Mouse (Mus musculus) T-helper 1 cell (primary cell): ENCODE results near the gene 4931406P16Rik.

Experiments used
- in situ Hi-C: fragments of 300-600 bp; cut with MboI, MseI; formaldehyde crosslinking; loops from one replicate; pipeline ENCODE4 v1.15.1; 2025; ENCODE audit warnings: high pct_unique_total_duplicates

Gene 4931406P16Rik

DNA sequence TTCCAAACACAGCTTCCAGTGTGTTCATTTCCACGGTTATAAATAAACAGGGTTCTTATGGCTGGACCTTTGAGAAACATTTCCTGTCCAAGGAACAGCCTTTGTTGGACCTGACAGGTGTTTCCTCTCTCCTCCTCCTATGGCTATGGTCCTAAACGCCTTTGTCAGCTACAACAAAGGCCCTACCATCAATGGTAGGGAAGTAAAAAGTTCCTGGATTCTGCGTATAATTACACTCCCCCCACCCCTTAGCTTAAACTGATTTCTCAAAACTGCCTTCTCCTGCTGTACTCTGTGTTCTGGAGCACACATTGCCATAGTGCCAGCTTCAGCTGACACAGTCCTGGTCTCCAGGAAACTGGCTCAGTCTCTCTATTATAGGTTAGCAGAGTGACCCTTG lies 58.2 kb downstream of the 4931406P16Rik start:
- in situ Hi-C loops, result loop anchor here (10.0 kb wide), 1 partner anchor 420 kb away; no protein-coding TSS in a partner anchor

DNA sequence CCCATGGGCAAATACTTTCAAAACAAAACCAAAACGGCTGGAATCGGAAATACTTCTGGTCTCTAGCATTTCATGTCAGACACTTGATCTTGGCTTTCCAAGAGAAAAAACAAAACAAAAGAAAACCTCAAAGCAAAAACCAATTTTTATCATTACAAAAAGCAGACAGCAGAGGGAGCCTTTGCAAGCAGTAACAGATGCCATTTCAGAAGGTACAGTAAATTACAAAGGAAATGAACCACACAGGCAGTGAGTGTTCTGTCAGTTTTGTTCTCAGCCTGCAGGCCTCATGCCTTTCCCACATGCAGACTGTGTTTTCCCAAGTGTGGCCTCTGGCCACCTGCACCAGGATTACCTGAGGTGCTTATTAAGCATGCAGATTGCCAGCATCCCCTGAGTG lies 61.3 kb downstream of the 4931406P16Rik start:
- in situ Hi-C loops, result loop anchor here (5.0 to 10.0 kb wide), 2 partner anchors 90 to 423 kb away; no protein-coding TSS in a partner anchor

DNA sequence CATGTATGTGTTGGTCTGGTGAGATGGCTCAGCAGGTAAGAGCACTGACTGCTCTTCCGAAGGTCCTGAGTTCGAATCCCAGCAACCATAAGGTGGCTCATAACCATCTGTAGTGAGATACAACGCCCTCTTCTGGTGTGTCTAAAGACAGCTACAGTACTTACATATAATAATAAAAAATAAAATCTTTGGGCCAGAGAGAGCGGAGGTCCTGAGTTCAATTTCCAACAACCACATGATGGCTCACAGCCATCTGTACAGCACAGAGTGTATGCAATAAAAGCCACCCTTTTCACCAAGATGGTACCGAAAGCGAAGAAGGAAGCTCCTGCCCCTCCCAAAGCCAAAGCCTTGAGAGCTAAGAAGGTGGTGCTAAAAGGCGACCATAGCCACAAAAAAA lies 62.6 kb downstream of the 4931406P16Rik start, which contains the start of gene Gm6096:
TSS of gene Gm6096 (plus strand) at position 301 of the 400 bp plus-strand sequence.
- in situ Hi-C loops, result loop anchor here (5.0 to 10.0 kb wide), 2 partner anchors 92 to 424 kb away; no protein-coding TSS in a partner anchor

DNA sequence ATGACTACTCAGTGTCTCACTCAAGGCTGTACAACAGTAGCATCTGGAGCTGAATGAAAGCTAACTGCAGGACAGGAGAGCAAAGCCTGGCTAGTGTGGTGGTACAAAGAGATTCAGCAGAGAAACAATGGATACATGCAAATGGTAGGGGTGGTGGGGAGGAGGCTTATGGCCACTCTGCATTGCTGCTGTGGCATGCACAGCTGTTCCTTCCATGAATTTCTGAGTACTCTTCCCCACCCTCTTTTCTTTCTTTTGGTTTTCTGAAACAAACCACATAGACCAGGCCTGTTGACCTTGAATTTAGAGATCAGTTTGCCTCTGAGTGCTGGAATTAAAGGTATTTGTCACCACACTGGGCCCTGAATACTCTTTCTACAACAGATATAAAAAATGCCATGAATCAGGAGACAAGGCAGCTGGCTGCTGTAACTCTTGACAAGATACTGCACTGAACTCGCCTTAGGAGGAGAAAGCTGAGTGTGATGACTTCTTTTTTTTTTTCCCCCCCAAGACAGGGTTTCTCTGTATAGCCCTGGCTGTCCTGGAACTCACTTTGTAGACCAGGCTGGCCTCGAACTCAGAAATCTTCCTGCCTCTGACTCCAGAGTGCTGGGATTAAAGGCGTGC lies 66.4 kb downstream of the 4931406P16Rik start:
- in situ Hi-C loops, result no loop called here

DNA sequence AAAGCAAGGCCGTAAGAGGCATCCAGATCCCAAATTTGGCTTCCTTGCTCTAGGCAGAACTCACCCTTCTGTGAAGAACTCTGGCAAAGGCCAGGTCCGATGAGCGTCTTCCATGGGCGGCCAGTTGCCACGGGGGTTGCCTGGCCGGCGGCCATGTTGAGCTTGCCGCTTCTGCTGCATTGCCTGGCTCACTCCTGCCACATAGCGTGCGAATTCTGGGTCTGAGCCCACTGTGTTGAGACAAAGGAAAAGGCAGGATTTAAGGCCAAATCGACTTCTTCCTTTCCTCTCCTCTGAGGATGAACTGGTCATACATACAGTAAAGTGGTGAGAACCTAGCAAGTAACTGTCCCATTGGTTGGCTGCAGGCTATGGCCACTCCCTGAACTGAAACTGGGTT lies 71.2 kb downstream of the 4931406P16Rik start:
- in situ Hi-C loops, result no loop called here

DNA sequence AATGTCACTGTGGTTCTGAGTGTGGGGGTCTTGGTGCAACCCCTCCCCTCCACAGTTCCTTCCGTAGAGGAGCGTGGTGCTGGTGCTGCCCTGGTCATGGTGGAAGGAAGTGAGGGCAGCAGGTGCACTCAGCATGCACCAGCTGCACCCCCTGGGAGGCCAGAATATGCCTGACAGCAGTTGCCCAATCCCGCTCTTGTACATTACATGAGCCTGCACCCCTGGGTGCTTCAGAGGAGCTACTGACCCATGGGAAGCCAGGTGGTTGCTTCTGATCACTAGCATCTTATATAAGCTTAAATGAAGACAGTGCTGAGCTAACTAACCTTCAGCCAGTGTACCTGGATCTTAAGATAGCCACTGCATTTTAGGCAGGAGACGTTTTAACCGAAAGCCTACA lies 75.3 kb downstream of the 4931406P16Rik start:
- in situ Hi-C loops, result no loop called here

DNA sequence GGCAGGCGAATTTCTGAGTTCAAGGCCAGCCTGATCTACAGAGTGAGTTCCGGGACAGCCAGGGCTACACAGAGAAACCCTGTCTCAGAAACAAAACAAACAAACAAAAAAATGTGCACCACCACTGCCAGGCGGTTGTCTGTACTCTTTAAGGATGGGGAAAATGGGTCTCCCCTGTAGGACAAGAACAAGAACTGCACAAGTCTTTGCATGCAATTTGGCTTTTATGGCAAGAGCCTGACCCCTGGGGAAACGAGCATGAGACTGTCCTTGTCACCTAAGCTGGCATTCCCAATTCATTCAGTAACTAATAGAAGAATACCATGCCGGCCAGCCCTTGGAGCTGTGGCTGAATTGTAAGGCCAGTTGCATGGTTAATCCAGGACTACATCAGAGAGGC lies 77.7 kb downstream of the 4931406P16Rik start:
- in situ Hi-C loops, result no loop called here

DNA sequence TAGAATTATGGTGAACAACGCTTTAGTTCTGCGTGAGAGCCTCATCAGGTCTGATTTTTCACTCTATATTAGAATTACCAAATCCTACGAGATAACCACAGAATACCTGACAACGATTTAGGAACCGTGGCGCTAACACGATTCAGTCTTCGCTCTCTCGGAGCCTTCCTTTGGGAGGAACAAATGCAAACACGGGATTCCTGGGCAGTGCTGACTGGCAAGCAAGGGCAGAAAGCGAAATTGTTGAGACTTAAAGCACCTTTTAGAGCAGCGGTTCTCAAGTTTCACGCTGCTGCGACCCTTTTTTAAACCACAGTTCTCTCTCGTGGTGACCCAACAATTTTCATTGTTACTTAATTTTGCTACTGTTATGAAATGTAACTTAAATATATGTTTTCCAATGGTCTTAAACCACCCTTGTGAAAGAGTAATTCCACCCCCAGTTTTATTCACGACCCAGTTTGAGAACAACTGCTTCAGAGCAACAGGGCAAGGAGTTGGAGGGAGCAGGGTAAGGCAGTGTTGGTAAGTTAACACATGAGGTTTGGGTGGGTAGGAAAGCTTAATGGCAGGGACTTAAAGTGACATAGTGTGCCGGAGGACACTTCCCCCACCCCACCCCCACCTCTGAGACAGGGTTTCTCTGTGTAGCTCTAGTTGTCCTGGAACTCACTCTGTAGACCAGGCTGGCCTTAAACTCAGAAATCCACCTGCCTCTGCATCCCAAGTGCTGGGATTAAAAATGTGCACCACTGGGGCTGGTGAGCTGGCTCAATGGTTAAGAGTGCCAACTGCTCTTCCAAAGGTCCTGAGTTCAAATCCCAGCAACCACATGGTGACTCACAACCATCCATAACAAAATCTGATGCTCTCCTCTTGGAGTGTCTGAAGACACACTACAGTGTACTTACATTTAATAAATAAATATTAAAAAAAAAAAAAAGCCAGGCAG lies 78.5 kb downstream of the 4931406P16Rik start:
- in situ Hi-C loops, result no loop called here

DNA sequence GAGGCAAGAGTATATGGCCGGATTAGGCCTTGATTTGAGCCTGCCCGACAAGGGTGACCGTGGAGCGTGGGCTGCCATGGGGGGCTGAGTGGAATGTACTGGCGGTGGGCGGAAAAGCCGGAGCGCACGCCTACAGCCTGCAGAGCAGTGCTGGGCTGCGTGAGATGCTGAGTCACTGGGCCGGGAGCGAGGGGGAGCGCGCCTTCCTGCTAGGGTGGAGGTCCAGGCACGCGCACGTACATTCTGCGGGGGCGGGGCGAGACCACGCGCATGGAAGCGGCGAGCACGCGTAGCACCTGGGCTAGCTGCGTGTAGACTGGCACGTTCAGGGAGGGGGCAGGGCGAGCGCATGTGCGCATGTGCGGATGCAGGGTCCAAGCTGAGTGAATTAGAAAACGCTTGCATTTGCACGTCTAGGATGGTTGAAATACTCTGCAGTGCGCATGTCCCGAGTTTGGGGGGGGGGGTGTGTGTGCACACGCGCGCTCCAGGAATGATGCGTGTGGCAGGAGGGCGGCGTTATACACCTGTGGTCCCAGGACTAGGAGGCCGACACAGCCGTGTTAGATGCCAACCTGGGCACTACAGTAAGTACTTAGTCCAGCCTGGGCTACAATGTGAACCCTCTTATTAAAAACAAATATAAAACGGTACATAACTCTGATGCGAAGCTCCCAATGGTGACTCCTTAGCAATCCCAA lies 79.3 kb downstream of the 4931406P16Rik start:
- in situ Hi-C loops, result no loop called here

DNA sequence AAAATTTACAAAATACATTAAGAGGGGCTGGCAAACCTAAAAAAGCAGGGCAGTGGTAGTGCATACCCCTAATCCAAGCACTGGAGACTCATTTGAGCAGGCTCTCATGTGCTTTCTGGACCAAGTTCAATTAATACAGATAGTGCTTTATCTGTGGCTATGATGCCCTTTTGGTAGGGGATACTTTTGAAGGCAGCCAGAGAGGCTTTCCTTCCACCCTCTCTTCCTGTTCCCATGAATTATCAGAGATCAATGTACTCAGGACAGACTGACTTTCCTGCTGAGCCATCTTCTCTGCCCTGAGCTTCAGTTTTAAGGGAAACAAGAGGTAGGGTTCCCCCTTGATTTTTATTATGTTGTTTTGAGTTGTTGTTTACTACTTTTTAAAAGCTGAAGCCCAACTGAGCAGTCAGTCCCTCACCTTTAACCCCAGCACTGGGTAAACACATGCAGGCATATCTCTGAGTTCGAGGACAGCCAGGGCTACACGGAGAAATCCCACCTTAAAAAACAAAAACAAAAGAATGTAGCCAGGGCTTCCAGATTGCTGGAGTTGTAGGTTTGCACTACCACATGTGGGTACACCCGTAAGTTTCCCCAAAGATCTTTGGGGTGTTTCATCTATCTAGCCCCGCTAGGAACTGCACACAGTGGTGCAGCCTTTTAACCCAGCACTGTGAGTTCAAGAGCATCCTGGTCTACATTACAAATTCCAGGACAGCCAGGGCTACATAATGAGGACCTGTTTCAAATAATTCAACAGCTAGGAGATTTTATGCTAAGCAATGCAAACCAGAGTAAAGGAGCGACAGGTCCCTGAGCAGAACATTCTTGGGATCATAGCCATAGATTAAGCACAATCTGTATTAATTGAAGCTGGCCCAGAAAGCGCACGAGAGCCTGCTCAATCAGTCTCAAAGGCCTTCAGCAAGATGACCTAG lies 80.3 kb downstream of the 4931406P16Rik start:
- in situ Hi-C loops, result no loop called here

DNA sequence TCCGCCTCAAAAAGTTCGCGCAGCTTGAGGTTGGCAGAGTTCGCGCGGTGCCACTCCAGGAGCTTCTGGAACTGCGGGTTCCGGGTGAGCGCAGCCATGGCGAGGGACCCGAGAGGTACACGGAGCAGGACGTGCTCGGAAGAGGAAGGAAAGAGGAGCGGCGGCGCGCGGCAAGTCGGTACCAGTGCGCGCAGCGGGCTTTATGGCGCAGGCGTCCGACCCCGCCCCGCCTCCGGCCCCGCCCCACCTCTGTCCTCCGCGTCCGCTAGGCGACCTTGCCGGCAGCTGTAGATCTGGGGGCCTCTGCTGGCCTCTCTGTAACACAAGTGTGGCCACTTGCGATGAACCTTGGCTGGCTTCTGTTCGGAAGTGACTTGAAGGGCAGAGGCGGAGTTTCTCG lies 83.2 kb downstream of the 4931406P16Rik start, which contains the start of gene Gpi1:
TSS of gene Gpi1 (minus strand) at position 221 of the 400 bp plus-strand sequence.
- in situ Hi-C loops, result no loop called here

DNA sequence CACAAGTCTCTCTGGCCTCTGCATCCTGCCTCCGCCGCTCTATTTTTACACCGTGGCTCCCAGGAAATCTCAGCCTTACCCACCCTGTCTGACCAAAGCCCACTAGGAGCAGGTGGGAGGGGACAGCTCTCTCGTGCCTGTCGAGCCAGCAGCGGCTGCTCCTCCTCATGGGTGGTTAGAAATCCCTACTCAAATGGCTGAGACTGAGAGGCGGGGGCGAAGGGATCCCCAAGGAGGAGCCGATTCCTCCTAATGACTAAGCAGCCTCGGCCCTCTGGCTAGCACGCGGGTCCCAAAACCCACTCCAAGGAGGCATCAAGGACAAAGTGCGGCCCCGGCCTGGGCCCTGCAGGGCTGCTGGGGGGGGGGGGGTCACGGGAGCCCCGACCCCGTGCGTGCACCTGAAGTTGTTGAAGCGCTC lies 83.7 kb downstream of the 4931406P16Rik start:
- in situ Hi-C loops, result loop anchor here (5.0 kb wide), 1 partner anchor 93 kb away; no protein-coding TSS in a partner anchor

DNA sequence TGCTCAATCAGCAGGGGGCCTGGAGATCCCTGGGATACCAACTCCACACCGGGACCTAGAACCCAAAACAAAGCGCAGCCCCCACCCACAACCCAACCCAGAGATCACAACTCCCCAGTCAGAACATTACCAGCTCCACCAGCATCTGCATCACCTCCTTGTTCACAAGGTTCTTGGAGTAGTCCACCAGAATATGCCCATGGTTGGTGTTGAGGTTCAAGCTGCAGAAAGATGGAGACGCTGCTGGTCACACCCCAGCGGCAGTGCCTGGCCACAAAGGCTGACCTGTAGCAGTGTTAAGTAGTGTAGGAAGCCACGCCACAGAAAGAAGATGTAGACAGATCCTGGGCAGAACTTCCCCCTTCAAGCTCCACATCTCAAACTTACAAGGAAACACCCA lies 84.2 kb downstream of the 4931406P16Rik start:
- in situ Hi-C loops, result loop anchor here (5.0 kb wide), 1 partner anchor 93 kb away; no protein-coding TSS in a partner anchor

DNA sequence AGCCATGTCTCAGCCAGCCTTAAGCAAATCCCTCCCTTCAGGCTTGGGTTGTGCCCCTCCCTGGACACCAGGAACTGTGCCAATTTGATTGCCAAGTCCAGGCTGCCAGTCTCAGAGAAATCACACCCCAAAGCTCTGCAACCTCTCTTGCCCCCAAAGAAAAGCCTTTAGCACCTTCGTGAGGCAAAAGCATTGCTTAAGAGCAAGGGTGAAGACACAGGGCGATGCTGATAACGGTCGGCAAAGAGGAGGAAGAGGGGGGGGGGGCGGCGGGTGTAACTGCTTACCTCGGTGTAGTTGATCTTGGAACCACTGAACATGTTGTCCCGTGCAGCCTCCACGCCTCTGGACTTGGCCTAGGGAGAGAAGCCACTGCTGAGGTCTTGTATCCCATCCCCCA lies 84.7 kb downstream of the 4931406P16Rik start:
- in situ Hi-C loops, result loop anchor here (5.0 kb wide), 1 partner anchor 94 kb away; no protein-coding TSS in a partner anchor

DNA sequence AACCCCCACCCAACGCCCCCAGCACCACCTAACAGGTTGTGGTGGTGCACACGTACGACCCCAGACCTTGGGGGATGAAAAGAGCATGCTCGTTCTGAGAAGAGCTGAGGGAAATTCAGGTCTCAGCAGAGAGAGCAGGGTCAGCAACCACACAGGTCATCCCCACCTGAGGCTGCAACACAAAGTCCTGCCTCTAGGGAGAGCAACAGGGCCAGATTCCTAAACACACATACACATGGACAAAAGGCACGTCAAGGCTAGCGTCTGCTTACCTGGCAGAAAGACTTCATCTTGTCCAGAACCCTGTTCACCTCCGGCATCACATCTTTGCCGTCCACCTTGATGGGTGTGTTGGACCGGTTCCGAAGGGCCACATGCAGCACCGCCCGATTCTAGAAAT lies 86.5 kb downstream of the 4931406P16Rik start:
- in situ Hi-C loops, result loop anchor here (5.0 kb wide), 1 partner anchor 95 kb away; no protein-coding TSS in a partner anchor

DNA sequence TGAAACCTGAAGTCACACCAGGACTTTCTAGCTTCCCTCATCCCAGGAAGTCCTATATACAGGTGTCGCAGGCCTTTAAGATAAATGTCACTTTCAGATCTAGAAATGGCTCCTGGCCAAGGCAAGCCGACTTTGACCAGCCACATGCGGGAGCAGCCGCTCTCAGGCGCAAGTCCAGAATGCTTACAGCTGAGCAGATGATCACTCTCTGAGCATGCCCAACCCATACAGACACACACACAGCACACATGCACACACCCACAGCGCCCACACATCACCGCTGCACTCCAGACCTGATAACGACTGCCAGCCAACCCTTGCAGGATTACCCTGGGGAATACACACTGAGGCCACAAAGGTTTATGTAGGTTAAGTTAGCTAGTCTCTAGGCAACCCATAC lies 87.3 kb downstream of the 4931406P16Rik start:
- in situ Hi-C loops, result loop anchor here (5.0 kb wide), 1 partner anchor 96 kb away; no protein-coding TSS in a partner anchor

DNA sequence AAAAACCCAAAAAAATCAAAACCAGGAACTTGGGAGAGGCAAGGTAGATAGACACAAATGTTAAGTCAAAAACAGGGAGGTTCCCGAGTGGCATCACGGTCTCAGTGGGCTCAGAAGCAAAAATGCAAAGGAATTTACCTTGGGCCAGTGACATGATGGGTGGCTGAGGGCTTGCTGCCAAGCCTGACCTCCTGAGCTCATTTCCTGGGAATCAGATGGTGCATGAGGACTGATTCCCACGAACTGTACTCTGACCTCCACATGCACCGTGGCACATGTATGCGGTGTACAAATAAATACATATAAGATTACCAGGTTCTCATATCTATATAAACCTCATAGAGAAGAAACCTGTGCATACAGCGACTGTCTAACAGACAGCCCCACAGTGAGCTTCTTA lies 89.0 kb downstream of the 4931406P16Rik start:
- in situ Hi-C loops, result no loop called here

DNA sequence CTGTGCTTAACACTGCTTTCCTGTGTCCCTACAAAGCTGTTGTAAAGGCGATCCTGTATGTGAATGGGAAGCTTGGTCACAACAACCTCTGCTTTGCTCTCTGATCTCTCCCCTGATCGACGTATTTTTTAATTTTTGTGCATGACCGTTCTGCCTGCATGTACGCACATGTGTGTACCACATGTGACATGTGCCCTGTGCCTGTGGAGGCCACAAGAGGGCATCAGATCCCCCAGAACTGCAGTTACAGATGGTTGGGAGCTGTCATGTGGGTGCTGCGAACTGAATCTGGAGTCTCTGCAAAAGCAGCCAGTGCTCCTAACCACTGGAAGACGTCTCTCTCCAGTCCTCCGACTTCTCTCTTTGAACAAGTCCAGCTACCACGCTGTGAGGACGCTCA lies 91.0 kb downstream of the 4931406P16Rik start:
- in situ Hi-C loops, result no loop called here

DNA sequence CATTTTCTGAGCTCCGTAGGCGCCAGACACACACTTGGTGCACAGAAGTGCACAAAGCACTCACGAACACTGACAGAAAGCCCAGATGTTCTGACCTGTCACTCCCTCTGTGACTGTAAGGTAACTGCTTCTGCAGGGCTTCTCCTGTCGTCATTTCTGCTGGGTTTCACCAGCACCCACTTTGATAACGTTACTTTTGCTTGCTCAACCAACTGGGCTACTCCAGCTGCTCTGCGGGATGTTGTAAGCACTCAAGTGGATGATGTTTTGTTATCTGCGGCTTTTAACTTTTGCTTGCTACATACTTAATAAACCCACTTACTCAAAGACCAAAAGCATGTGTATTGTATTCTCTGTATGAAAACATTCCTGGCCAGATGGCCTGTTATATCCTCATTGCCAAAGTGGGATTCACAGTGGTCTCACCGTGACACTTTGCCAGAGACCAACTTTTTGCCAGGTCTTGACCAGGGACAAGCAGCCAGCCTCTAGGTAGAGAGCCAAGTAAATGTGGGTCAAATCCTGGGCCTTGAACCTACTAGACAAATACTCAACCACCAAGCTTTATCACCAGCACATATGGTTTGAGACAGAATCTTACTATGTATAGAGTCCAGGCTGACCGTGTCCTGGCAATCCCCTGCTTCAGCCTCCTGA lies 91.6 kb downstream of the 4931406P16Rik start:
- in situ Hi-C loops, result no loop called here

DNA sequence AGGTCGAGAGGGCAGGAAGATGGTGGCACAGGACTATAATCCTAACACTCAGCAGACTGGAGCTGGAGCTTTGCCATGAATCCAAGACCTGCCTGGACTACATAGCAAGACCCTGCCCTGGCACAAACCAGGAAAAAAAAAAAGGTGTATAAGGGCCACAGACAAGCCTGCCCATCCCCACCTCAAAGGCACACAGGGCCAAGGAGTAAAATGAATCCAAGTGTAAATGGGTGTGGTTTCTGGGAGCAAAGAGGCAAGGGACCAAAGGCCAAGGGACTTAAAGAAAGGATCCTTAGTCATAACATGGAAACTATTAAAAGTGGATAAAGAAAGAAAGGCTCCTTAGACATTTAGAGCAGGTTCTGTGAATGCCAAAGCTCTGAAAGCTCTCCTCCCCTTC lies 94.9 kb downstream of the 4931406P16Rik start:
- in situ Hi-C loops, result loop anchor here (5.0 kb wide), 1 partner anchor 61 kb away; no protein-coding TSS in a partner anchor
